Mouse (Mus musculus): ENCODE measurements around the gene Cd37. TPM values are rescaled to one million over a fixed set of nuclear protein-coding genes. Genes with fewer than 3 reads are reported as not detected.
"Not testable (repeated sequence)": the region's sequence is repeated elsewhere in the genome, so short reads cannot be mapped to it uniquely, and the experiment has no call there.

Gene Cd37
- polyA plus RNA-seq, 1 experiment from 2014 or later: 2.4 TPM

GRCm38 (mm10) chr7:45255822-45256221, 16.9 kb upstream of the Cd37 start:
- not testable (repeated sequence) for H3K4me1 ChIP-seq; H3K27ac ChIP-seq; H3K9ac ChIP-seq; H3K36me3 ChIP-seq; H3K9me3 ChIP-seq (replicated peaks); ATAC-seq (replicated peaks; ENCODE audit: low FRiP score); H3K4me3 ChIP-seq (replicated peaks); H3K4me2 ChIP-seq; H3K27me3 ChIP-seq
- WGBS: 57% methylated on average over 7 of the region's 7 CpGs

GRCm38 (mm10) chr7:45253806-45254205, 14.9 kb upstream of the Cd37 start:
- ATAC-seq (replicated peaks; ENCODE audit: low FRiP score): no peak
- 87% methylated on average over 8 of the region's 8 CpGs for WGBS
- H3K4me2 ChIP-seq: no peak overlapping the region

GRCm38 (mm10) chr7:45247666-45248065, 8.8 kb upstream of the Cd37 start:
- Histone ChIP-seq H3K27ac (no peak overlapping the region), H3K4me3 (replicated peaks) (no peak overlapping the region), H3K9me3 (replicated peaks) (no peaks in the 10 kb centered on the region), H3K4me2 (no peak overlapping the region), H3K27me3 (peaks cover 3% of the 10 kb centered on the region; the same call in 1 of the 2 replicates), H3K9ac (no peak overlapping the region), H3K36me3 (no peaks in the 10 kb centered on the region), H3K4me1 (no peaks in the 10 kb centered on the region)
- no peak for ATAC-seq (replicated peaks; ENCODE audit: low FRiP score)
- 51% methylated on average over 3 of the region's 3 CpGs for WGBS

More at GRCm38 (mm10) chr7:45253806-45254205, 14.9 kb upstream of the Cd37 start:
- Histone ChIP-seq H3K9ac (no peak overlapping the region), H3K4me3 (replicated peaks) (no peak overlapping the region), H3K27me3 (no peaks in the 10 kb centered on the region), H3K4me1 (no peaks in the 10 kb centered on the region), H3K36me3 (no peaks in the 10 kb centered on the region), H3K9me3 (replicated peaks) (no peaks in the 10 kb centered on the region), H3K27ac (no peak overlapping the region)

- Histone ChIP-seq H3K27me3 (peaks cover 24% of the 10 kb centered on the region), H3K9ac (no peak overlapping the region), H3K4me2 (peak overlapping the region; percentile 58), H3K9me3 (replicated peaks) (no peaks in the 10 kb centered on the region), H3K4me1 (peaks cover 19% of the 10 kb centered on the region), H3K27ac (0 out of 2 replicates have a peak overlapping the region, but pooled peaks have one; percentile 38), H3K4me3 (replicated peaks) (peak overlapping the region; percentile 32), H3K36me3 (no peaks in the 10 kb centered on the region)
- no peak for ATAC-seq (replicated peaks; ENCODE audit: low FRiP score)
- WGBS: 70% methylated on average over 6 of the region's 6 CpGs
Measured at GRCm38 (mm10) chr7:45241389-45241749, 2.5 kb upstream of the Cd37 start.

GRCm38 (mm10) chr7:45240633-45241388, 1.9 kb upstream of the Cd37 start, which contains the start of gene Slc6a16:
TSS of gene Slc6a16 (plus strand) at chr7:45241085.
- Histone ChIP-seq H3K36me3 (no peaks in the 10 kb centered on the region), H3K4me1 (peaks cover 22% of the 10 kb centered on the region), H3K27ac (0 out of 2 replicates have a peak within 1 kb of the TSS, but pooled peaks have one; percentile 38), H3K9me3 (replicated peaks) (no peaks in the 10 kb centered on the region), H3K9ac (peak within 1 kb of the TSS; percentile 43), H3K4me2 (peak within 1 kb of the TSS; percentile 58), H3K4me3 (replicated peaks) (peak within 1 kb of the TSS; percentile 32), H3K27me3 (peaks cover 29% of the 10 kb centered on the region)
- ATAC-seq (replicated peaks; ENCODE audit: low FRiP score): peak; percentile 55
- WGBS: 12% methylated on average over 53 of the region's 53 CpGs

- Histone ChIP-seq H3K4me2 (no peak overlapping the region), H3K27me3 (peaks cover 29% of the 10 kb centered on the region), H3K4me1 (peaks cover 29% of the 10 kb centered on the region), H3K36me3 (no peaks in the 10 kb centered on the region), H3K27ac (no peak overlapping the region), H3K9me3 (replicated peaks) (no peaks in the 10 kb centered on the region), H3K9ac (no peak overlapping the region), H3K4me3 (replicated peaks) (no peak overlapping the region)
- ATAC-seq (replicated peaks; ENCODE audit: low FRiP score): no peak
- WGBS: 89% methylated on average over 7 of the region's 7 CpGs
Measured at GRCm38 (mm10) chr7:45240109-45240508, 1.2 kb upstream of the Cd37 start.

- ATAC-seq (replicated peaks; ENCODE audit: low FRiP score): no peak
- H3K9ac ChIP-seq: no peak overlapping the region
- peaks cover 26% of the 10 kb centered on the region for H3K27me3 ChIP-seq
- H3K27ac ChIP-seq: no peak overlapping the region
- H3K4me2 ChIP-seq: peak overlapping the region; percentile 9; the same call in 1 of the 2 replicates
- no peak overlapping the region for H3K4me3 ChIP-seq (replicated peaks)
- 77% methylated on average over 17 of the region's 17 CpGs for WGBS
- no peaks in the 10 kb centered on the region for H3K9me3 ChIP-seq (replicated peaks)
- peaks cover 50% of the 10 kb centered on the region for H3K4me1 ChIP-seq
- peaks cover 8% of the 10 kb centered on the region for H3K36me3 ChIP-seq
Measured at GRCm38 (mm10) chr7:45237747-45238699, 892 bp downstream of the Cd37 start.

GRCm38 (mm10) chr7:45235656-45236180, 3.2 kb downstream of the Cd37 start:
- Histone ChIP-seq H3K36me3 (peaks cover 31% of the 10 kb centered on the region), H3K4me2 (peak overlapping the region; percentile 57), H3K9ac (no peak overlapping the region), H3K4me3 (replicated peaks) (peak overlapping the region; percentile 29), H3K27ac (no peak overlapping the region), H3K27me3 (peaks cover 26% of the 10 kb centered on the region), H3K4me1 (peaks cover 48% of the 10 kb centered on the region), H3K9me3 (replicated peaks) (no peaks in the 10 kb centered on the region)
- 26% methylated on average over 17 of the region's 17 CpGs for WGBS
- peak; percentile 13; the same call in 1 of the 2 replicates for ATAC-seq (replicated peaks; ENCODE audit: low FRiP score)

GRCm38 (mm10) chr7:45234922-45235571, 3.9 kb downstream of the Cd37 start:
- Histone ChIP-seq H3K9ac (no peak overlapping the region; the same call in 1 of the 2 replicates), H3K4me1 (peaks cover 44% of the 10 kb centered on the region), H3K27me3 (peaks cover 26% of the 10 kb centered on the region), H3K4me3 (replicated peaks) (peak overlapping the region; percentile 29), H3K4me2 (peak overlapping the region; percentile 57), H3K27ac (peak overlapping the region; percentile 34; the same call in 1 of the 2 replicates), H3K9me3 (replicated peaks) (no peaks in the 10 kb centered on the region), H3K36me3 (peaks cover 31% of the 10 kb centered on the region)
- peak; percentile 77 for ATAC-seq (replicated peaks; ENCODE audit: low FRiP score)
- 5% methylated on average over 21 of the region's 21 CpGs for WGBS

- Histone ChIP-seq H3K9me3 (replicated peaks) (no peaks in the 10 kb centered on the region), H3K4me2 (peak overlapping the region; percentile 57), H3K27me3 (peaks cover 25% of the 10 kb centered on the region), H3K4me3 (replicated peaks) (peak overlapping the region; percentile 29), H3K27ac (peak overlapping the region; percentile 34; the same call in 1 of the 2 replicates), H3K4me1 (peaks cover 44% of the 10 kb centered on the region), H3K36me3 (peaks cover 37% of the 10 kb centered on the region), H3K9ac (no peak overlapping the region)
- WGBS: 15% methylated on average over 29 of the region's 29 CpGs
- ATAC-seq (replicated peaks; ENCODE audit: low FRiP score): peak; percentile 6; the same call in 1 of the 2 replicates
Measured at GRCm38 (mm10) chr7:45234333-45234841, 4.5 kb downstream of the Cd37 start.

All from kidney, embryonic 15.5 days (tissue).